Mouse (Mus musculus) mammary gland, adult 2 months (tissue): ENCODE data around the gene Mob2. TPM values are rescaled to one million over a fixed set of nuclear protein-coding genes. Genes with fewer than 3 reads are reported as not detected.

ENCODE experiments used
- polyA plus RNA-seq: library from polyadenylated mRNA; depleted of rRNA; stranded (reverse); fragments of >200 nt; gene quantifications from 2 replicates; pipeline ENCODE4 v1.2.3, GENCODE M21; 2012; ENCODE audit warnings: low replicate concordance; rRNA removed

The Mob2 gene
- 34.6 and 50.5 TPM in 2 replicates for polyA plus RNA-seq

DNA sequence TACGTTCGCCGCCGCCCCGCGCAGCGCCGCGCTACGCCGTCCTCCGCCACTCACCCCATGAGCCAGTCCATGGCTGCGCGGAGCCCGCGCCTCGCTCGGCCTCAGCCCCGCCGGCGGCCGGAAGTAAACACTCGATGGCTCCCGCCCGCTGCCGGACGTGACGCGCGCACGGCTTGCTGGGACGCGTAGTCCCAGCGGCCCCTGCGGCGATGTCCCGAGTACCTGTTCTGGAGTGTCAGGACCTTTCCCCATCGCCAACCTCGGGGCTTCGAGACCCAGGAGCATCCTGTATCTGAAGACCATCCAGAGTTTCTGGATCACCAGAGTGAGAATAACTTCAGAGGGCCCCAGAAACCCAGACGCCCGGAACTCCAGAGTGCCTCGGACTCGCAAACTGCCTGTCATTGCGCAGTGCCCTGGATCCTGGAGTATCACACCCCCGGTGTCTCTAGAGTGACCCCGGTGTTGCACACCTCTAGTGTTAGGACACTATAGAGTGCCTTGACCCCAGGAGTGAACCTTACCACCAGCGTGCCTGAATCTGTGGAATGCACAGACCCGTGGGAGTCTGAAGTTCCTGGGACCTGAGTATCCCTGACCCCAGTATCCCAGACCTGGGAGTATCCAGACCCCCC lies at the start of gene Mob2:
Gene Mob2, minus strand, starts transcription at position 135 of the 635 bp plus-strand sequence.

DNA sequence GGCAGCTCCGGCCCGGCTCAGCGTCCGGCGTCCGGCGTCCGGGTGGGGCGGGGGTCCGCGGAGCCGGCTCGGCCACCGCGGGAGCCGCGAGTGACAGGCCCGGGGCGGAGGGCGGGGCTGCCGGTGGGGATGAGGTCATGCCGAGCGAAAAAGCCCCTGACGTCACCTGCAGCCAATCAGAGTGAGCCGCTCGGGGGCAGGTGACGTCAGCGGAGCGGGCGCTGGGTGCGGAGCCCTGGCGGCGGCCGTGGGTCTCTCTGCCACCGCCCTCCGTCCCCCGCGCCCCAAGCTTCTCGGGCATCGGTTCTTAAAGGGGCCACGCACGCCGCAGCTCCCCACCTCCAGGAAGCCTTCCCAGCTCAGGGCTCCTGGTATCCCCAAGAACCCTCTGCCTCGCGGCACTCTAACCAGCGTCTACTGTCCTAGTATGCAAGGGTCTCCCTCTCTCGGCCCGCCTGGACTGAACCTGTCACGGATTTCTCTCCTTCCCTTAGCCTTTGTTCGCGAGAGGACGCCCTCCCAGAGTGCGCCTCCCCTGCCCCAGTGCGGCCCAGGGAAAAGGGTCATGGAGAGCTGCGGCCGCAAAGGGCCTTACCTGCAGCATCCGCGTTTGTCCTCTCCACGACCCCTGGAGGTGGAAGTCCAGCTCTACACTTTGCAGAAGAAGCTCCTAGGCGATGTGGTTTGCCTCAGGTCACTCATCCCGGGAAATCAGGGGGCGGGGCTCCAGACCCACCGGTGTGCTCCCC lies 34.5 kb upstream of the Mob2 start, which contains the start of gene Dusp8:
Gene Dusp8, minus strand, starts transcription at position 661 of the 749 bp plus-strand sequence.

Other genes with a start within 250 kb of the Mob2 start
- gene Muc5b, start 222.0 kb downstream of the Mob2 start, polyA plus RNA-seq: 0.01 TPM in 1 of 2 replicates, not detected in the other
- gene Tollip, start 142.6 kb downstream of the Mob2 start, polyA plus RNA-seq: 59.3 and 85.8 TPM in 2 replicates
- 0.13 and 0.22 TPM in 2 replicates for gene Brsk2, start 111.3 kb downstream of the Mob2 start, polyA plus RNA-seq
- gene Dusp8, start 34.8 kb upstream of the Mob2 start, polyA plus RNA-seq: 5.9 and 13.7 TPM in 2 replicates
- not detected in 2 replicates for gene Gm45618, start 59.7 kb upstream of the Mob2 start, polyA plus RNA-seq
- gene Gm39115, start 75.0 kb upstream of the Mob2 start, polyA plus RNA-seq: not detected in 2 replicates
- gene Gm45337, start 83.5 kb upstream of the Mob2 start, polyA plus RNA-seq: not detected in 2 replicates
- not detected in 2 replicates for gene Gm29735, start 96.0 kb upstream of the Mob2 start, polyA plus RNA-seq
- gene Gm4553, start 104.7 kb upstream of the Mob2 start, polyA plus RNA-seq: not detected in 2 replicates
- not detected in 2 replicates for gene Krtap5-2, start 114.9 kb upstream of the Mob2 start, polyA plus RNA-seq
- gene Gm10153, start 129.3 kb upstream of the Mob2 start, polyA plus RNA-seq: not detected in 2 replicates
- not detected in 2 replicates for gene Krtap5-3, start 140.3 kb upstream of the Mob2 start, polyA plus RNA-seq
- not detected in 2 replicates for gene Gm7579, start 150.8 kb upstream of the Mob2 start, polyA plus RNA-seq
- not detected in 2 replicates for gene Krtap5-5, start 168.9 kb upstream of the Mob2 start, polyA plus RNA-seq
- not detected in 2 replicates for gene Gm40460, start 180.0 kb upstream of the Mob2 start, polyA plus RNA-seq
- gene Gm2431, start 197.3 kb upstream of the Mob2 start, polyA plus RNA-seq: not detected in 2 replicates
- not detected in 2 replicates for gene Gm4559, start 213.3 kb upstream of the Mob2 start, polyA plus RNA-seq
- not detected in 2 replicates for gene Krtap5-1, start 236.1 kb upstream of the Mob2 start, polyA plus RNA-seq
- not detected in 2 replicates for gene Krtap5-4, start 242.5 kb upstream of the Mob2 start, polyA plus RNA-seq